Mouse (Mus musculus) c-Kit-positive CD71-positive TER-119-negative erythroid progenitor cells, embryonic 14.5 days (primary cell): ENCODE results near the gene Cap2.

ENCODE experiments used
- DNase-seq: peaks from one replicate; pipeline ENCODE4 v3.0.0-alpha.2; 2013; ENCODE audit warnings: low read depth

Gene Cap2

DNA sequence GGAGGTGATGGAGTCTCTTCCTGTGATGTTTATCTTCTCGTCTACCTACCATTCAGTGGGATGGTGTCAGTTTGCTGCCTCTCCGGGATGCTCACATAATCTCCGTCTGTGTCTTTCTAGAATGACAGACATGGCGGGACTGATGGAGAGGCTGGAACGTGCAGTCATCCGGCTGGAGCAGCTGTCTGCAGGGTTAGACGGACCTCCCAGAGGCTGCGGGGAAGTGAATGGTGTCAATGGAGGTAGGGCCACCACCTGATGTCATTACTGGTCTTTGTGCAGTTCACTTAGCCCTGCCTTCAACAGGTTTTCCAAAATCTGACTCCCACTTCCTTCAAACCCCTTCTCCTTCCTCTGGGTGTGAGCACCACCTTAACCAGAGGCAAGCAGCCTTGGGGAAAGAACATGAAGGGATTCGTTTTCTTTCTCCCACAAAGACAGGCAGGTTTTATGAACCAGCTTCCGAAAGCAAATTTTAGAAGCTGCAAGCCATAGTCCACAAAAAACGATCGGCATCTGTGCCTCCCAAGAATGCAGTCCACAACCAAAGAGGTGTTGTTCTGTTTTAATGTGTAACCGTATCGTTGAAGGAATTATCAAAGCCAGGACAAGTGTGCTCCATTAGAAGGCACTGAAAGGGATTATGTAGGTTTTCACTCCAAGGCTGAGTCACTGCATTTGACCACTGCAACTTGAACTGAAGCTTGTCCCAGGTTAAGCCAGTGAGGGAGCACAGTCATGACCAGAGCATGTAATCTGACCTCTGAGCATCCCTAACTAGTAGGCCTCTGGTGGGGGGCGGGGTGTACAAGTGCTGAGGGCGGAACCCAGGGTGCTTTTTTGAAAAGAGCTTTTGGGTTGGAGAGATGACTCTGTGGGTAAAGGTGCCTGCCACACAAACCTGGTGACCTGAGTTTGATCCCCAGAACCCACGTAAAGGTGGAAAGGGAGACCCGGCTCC, 23.9 kb downstream of the Cap2 start:
- DNase-seq: no peak

DNA sequence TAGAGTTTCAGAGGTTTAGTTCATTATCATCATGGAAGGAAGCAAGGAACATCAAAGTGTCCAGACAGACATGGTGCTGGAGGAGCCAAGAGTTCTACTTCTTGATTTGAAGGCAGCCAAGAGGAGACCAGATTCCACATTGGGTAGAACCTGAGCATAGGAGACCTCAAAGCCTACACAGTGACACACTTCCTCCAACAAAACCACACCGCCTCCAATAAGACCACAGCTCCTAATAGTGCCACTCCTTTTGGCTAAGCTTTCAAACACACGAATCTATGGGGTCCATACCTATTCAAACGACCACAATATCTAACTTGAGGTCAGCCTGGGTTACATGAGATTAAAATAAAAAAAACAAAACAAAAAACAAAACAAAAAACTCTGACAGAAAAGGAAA, 25.0 kb downstream of the Cap2 start:
- DNase-seq: no peak

DNA sequence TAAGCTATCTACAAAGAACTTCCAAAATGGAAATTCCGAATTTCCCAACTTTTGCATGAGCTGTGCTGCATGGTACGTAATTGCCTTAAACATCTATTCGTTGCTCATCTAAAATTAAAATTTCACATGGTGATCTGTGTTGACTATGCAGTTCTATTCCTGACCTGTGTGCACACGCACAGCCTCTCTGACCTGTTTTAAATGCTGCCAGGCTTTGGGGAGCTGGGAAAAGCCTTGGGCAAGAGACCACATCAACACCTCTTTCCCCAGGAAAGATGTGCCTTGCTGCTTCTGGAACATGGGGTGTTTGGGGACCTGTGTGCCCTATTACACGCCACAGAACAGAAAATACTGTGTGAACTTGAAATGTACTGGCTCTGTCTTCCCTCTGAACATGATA, 25.7 kb downstream of the Cap2 start:
- no peak for DNase-seq

DNA sequence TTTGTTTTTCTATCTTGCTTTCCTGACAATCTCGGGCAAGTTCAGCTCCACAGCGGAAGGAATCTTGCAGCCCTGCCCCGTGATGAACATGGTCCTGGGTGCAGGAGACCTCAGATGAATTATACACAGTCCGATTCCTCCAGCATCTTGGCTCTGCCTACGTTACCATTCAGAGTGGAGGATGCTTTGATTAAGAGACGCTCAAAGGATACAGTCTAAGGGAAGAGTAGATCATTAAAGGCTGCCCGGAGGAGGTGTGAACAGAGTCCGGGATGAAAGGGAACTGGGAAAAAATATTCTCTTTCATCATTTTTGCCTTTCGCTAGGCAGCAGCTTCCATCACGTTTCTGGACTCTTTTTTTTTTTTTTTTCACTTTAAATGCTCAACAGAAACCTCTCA, 27.4 kb downstream of the Cap2 start:
- no peak for DNase-seq

DNA sequence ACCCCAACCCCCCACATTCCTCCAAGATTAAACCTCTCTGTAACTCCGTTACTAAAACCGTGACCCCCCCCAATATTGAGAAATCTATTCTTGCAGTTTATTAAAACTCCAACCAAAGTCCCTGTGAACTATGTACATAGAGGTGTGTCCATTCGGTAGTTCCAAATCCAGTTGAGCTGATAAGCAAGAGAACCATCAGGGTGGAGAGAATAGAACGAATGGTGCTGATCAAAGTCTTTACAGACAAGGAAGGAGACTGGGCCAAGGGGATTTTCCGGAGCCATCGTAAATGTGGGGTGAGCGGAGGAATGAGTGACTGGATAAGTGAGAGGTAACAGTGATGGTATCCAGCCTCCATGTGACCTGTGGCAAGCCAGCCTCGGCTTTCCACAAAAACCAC, 28.9 kb downstream of the Cap2 start:
- no peak for DNase-seq

DNA sequence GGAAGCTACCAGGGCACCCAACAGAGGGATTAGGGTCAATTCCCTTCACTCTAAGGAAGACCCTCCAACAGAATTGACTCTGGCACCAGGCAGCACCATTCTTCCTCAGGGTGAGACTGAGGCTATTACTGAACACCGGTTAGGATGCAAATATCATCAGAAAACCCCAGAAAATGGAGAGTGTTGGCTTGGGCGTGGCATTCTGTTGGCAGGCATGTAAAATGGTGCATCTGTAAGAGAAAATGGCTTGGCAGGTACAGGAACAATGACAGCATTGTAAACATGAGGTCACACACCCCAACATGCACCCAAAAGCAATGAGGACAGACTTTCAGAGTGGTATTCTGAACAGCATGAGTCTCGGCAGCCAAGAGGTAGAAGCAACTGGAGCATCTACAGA, 30.0 kb downstream of the Cap2 start:
- no peak for DNase-seq

DNA sequence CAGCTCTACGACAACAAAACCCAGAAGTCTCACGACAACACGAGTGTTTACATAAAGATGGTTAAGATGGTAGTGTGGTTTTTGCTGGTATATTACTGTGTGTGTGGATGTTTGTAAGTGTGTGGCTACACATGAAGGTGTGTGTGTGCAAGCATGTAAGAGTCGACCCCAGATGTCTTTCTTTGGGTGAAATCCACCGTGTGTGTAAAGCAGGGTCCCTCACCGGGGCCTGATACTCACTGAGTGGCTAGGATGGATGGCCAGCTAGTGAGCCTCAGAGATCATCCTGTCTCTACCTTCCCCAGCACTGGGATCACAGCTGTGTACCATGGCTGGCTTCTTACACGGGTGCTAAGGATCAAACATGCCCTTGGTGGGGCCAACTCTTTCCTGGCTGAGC, 30.6 kb downstream of the Cap2 start:
- DNase-seq: no peak

DNA sequence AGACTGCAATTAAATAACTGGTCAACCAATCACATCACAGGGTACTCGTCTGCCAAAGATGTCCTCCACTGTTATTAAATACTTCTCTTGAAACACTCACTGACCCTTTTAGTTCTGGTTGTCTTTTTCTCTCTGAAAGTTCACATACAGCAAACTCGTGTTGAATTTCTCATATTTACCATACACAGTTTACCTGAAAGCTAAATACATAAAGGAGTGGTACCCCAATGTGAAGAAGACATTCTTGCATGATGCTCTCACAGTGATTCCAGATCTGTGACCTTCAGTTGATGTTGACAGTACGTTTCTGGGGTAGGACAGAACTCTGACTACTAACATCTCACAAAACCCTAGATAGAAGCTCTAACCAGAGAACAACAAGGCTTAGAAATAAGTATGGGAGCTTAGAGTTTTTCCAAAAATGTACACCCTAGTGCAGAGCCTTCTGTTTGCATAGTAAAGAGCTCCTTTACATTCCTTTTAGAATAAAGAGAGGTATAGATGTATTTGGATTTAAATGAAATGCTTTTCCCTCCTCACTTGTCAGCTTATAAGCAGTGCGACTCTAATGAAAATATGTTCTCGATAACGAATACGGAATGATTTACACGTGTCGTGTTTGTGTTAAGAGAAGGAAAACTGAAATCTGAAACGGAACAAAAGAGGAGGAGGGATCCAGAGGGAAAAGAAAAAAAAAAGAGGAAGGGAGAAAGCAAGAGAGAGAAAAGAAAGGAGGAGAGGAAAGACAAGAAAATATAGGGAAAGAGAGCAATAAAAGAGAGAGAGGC, 31.9 kb downstream of the Cap2 start:
- DNase-seq: no peak

DNA sequence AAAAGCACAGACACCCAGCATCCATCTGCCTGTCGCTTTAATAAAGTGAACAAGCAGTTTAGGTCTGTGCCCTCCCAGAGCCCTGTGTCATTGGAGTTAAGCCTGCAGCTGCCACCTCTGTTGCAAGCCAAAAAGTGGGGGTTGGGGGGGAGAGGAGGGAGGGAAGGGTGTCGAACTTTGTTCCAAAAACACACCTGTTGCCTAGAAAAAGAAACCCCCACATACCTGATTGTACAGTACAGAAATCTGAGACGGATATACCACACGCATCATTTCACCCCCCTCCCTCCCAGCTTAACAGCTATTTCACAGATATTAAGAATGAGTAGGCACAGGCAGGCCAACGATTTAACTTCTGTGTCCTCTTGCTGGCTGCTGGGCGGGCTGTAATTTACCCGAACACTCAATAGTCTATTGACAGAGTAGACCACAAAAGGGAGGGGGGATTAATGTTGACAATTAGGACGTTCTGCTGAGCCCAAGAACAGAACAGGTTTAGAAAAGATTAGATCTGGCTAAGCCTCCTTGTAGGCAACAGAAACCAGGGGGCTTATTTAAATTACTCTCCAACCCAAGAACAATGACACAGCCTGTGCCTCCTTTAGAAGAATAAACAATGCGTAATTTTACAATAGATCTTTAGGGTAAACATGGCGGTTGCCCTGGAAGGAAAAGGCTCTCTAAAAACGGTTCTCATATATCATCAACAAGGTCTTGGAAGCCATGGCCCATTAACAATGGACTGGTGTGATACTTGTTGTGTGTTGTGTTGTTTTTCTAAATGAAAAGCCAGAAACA, 32.7 kb downstream of the Cap2 start:
- DNase-seq: no peak

DNA sequence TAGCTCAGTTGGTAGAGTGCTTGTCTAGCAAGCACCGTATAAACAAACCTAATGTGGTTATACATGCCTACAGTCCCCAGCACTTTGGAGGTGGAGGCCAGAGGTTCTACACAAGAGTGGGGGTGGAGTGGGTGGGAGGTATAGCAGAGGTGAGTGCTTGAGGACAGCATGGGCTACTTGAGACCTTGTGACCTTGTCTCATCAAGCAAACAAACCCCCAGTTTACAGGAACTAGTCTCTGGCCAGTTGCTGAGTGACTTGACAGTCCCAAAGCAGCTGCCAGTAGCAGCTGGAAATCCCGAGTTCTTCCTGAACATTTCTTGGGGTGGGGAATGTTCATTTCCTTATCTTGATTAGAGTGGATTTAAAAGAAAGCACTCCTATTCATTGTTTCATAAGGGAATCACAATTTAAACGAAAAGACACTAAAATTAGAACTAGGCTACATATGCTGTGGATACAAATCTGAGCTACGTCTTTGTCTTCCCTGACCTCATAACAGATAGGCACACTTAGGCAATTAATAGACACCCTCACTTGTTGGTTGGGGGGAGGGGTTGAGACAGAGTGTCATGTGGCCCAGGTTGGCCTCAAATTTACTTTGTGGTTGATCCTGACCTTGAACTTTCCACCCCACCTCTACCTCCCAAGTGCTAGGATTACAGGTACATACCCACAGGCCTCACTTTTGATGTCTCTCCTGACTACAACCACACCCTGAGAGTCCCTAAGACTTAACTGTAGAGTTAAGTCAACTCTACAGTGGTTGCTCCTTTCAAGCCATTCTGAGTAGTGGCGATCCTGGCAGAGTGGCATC, 33.5 kb downstream of the Cap2 start:
- no peak for DNase-seq

DNA sequence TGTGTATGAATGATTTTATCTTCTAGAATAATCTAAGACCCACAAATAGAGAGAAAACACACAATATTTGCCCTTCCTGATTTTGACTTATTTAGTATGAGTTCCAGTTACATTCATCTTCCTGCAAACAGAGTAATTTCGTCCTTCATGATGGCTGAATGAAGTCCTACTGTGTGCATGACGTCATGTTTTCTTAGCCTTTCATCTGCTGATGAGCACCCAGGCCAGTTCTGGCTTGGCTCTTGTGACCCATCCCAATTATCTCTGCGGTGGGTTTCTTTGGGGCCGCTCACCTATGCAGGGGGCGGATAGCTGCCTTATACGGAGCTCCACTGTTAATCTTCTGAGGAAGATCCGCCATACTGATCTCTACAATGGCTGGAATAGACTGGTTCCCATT, 37.6 kb downstream of the Cap2 start:
- no peak for DNase-seq

DNA sequence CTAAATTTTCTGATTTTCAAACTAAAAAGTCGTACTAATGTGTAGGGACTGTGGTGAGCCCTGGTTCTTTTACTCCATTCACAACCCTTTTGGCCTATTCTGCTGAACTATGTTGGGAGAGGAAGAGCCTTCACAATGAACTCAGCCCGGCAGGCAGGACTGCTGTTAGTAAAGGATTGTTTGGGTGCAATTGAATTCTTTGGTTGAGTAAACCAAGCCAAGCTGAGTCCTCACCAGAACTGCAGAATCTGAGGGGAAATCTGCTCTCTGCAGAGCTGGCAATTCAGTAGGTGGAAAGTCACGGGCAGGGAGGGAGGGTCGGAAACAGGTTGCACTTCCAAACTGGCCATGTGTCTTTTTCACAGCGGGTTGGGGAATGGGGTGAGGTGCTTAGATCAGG, 39.3 kb downstream of the Cap2 start:
- DNase-seq: no peak

DNA sequence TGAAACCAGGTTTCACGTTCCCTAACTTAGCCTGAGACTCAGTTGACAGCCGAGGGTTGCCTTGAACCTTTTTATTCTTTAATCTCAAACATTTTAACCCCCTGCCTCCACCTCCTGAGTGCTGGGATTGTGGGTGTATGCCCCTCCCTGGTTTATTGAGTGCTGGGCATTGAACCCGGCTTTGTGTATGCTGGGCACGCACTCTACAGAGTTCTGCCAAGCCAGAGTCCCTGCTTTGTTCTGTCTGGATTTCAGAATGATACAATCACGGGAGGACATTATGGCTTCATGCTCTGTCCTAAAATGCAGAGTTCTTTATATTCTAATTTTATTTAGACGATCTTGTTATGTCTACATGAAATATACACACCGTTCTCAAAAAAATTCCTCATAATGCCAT, 41.1 kb downstream of the Cap2 start:
- DNase-seq: no peak

DNA sequence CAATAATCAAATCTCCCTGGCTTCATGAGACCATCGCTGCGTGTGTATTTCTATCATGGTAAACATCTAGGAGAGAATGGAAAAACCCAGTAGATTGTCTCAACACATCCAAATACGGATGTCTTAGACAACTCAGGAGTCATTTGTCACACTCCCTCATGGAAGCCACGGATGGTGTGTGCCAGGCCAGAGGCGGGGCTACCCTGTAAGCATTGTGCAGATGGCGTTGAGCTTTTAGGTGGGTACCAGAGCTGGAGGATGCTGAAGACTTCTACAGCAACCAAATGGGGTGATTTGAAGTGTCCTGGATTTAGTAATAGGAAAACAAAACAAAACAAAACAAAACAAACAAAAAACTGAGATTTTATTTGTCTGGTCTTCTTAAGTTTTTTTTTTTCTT, 43.0 kb downstream of the Cap2 start:
- no peak for DNase-seq

DNA sequence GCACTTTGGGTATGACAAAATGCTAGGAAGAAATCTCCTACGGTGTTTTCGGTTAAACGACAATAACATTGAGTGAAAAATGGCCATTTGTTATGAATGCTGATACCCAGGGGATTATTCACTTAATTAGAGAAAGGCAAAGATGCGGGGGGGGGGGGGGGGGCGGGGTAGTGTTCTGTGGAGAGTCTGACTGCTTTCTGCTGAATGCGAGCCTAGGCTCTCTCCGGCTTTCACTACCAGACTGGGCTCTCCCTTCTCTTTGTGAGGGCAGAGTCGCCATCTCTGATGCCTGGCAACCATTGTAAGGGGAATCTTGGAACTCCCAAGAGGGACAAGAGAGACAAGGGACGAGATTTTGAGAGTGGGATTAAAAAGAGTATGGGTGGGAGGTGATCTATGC, 43.4 kb downstream of the Cap2 start:
- DNase-seq: no peak

DNA sequence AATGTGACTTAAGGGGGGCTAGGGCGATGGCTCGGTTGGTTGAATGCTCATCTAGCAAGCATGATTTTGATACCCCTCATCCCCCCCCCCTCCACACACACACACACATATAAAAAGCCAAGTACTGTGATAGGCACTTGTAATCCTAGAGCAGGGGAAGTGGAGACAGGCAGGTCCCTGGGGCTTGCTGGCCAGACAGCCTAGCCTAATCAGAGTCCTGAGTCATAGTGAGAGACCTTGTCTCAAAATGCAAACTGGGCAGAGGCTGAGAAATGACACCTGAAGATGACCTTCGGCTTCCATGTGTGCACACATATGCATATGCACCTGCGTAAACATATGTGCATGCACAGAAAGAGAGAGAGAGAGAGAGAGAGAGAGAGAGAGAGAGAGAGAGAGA, 45.2 kb downstream of the Cap2 start:
- DNase-seq: no peak

DNA sequence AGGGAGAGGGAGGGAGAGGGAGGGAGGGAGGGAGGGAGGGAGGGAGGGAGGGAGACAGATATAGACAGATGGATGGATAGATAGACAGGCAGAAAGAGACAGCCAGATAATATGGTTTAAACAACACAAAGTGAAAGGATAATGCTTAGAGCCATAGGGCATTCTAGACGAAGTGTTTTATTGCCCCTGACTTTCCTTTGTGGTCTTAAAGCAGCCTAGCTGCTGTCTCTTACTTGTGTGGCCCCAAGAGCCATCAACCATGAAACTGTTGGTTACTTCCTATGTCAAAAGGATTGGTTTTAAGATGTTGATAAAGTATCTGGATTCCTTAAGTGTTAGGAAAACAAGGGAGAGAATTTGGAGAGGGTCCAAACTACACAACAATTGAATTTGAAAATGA, 45.6 kb downstream of the Cap2 start:
- DNase-seq: no peak

DNA sequence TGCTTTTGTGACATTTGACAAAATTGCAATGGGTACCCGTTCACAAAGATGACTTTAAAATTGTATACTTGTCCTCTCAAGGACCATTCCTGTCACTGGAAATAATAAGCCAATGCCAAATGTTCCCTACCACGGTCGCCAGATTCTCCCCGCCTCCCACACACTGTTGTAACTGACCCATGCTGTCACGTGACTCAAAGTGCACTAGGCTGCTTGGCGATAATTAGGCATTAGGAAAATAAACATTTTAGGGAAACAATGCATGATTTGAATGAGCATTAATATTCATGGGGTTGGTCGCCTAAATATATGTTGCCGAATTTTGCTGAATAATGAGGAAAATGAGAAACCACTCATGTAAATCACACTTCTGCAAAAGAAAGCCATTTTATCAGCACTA, 46.5 kb downstream of the Cap2 start:
- DNase-seq: no peak

DNA sequence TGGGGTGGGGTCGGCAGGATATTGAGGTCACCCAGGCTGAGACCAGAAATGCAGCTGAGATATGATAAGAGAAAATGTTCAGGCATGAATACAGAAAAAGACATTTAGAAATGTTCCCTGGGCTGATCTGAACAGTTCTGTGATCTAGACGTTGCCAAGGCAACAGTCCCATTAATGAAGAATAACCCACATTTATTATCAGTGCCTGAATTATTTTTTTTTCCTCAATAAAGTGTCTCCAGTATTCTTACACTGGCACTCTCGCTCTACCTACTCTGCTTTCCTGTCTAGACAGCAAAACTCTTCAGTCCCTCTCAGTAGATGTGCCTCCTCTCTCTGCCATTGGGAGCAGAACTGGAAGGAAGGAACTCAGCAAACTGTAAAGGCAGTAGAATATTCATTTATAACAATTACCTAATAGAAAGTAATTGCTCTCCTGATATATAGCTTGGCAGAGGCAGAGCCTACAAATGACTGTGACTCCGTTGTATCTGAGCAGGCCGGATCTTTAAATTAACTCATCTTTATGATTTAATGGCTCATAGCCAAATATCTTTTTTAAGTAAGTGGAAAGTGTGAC, 47.0 kb downstream of the Cap2 start:
- no peak for DNase-seq

DNA sequence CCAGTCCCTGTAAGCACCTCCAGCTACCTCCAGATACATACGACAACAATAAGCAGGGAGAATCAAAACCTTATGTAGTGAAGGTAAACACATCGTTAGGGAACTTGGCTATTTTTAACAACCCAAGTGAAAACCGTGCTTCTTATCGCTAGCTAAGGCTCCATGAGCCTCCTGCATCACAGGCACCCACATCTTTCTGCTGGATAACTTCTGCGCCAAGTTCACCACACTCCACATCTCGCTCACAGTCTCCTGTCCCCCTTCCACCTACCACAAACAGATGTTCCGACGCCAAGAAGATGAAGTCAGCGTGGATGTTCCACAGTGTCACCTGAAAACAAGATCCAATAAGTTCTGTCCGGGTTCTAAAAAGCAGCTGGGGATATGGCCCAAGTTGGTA, 49.0 kb downstream of the Cap2 start:
- no peak for DNase-seq

DNA sequence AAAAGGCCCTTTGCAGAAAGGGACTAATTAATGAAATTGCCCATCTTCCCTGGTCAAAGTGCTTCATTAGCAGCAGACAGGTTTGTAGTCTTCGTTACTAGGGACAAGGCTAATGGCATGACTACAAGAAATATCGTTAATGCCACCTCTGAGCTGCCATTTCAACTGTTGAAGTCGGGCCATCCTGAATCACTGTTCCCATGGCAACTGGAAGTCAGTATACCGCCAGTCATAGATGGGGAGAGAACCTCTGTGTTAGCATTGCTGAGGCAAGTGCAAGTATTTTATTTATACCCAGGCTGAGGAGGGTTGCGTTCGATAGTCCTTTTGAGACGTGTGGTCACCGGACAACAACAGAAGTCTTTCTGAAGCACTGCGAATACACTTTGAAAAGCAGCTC, 53.1 kb downstream of the Cap2 start:
- DNase-seq: no peak
